Mouse (Mus musculus) embryonic facial prominence, embryonic 13.5 days (tissue): ENCODE data around the gene Clec16a. TPM values are rescaled to one million over a fixed set of nuclear protein-coding genes. Genes with fewer than 3 reads are reported as not detected.

Experiments
- ATAC-seq: fragments of 200-750 bp; cut with Nextera tagmentation; 2 replicates; pipeline ENCODE4 v1.8.0; 2017; ENCODE audit warnings: low read depth; ENCODE audit not compliant: insufficient number of reproducible peaks, insufficient read depth, low FRiP score, low TSS enrichment
- H3K27ac ChIP-seq: fragments of 300-500 bp; sonication (generic); 2 replicates; pipeline ENCODE4 v1.5.1; 2015; ENCODE audit warnings: moderate library complexity, mild to moderate bottlenecking, inconsistent platforms
- H3K27me3 ChIP-seq: fragments of 300-500 bp; sonication (generic); 2 replicates; pipeline ENCODE4 v1.6.1; 2015; ENCODE audit warnings: mild to moderate bottlenecking, inconsistent platforms
- H3K36me3 ChIP-seq: fragments of 300-500 bp; sonication (generic); 2 replicates; pipeline ENCODE4 v1.6.1; 2015; ENCODE audit warnings: mild to moderate bottlenecking, inconsistent platforms
- H3K4me1 ChIP-seq: fragments of 300-500 bp; sonication (generic); 2 replicates; pipeline ENCODE4 v1.6.1; 2015; ENCODE audit warnings: inconsistent platforms
- H3K4me2 ChIP-seq: fragments of 300-500 bp; sonication (generic); 2 replicates; pipeline ENCODE4 v1.6.1; 2015; ENCODE audit warnings: moderate library complexity, mild to moderate bottlenecking, inconsistent platforms
- H3K4me3 ChIP-seq: fragments of 300-500 bp; sonication (generic); 2 replicates; pipeline ENCODE4 v1.5.1; 2015; ENCODE audit warnings: mild to moderate bottlenecking, inconsistent platforms
- H3K9ac ChIP-seq: fragments of 300-500 bp; sonication (generic); 2 replicates; pipeline ENCODE4 v1.6.1; 2015; ENCODE audit warnings: mild to moderate bottlenecking, inconsistent platforms
- H3K9me3 ChIP-seq: fragments of 300-500 bp; sonication (generic); 2 replicates; pipeline ENCODE4 v1.6.1; 2016; ENCODE audit warnings: inconsistent platforms
- WGBS: fragments of 180-500 bp; shearing (Covaris S2); methylation state at CpG from one replicate; pipeline ENCODE4 v1.1.7; 2015; ENCODE audit warnings: mixed read lengths; 5-methylcytosine and 5-hydroxymethylcytosine counted together
- polyA plus RNA-seq: library from polyadenylated mRNA; unstranded; fragments of >200 nt; fragmentation: Nextera tagmentation; extraction: Ambion mirVana; gene quantifications from 2 replicates; pipeline ENCODE4 v1.2.1, GENCODE M21; 2015

The Clec16a gene
- polyA plus RNA-seq, 1 experiment from 2014 or later: 42.0 TPM

GRCm38 (mm10) chr16:10761182-10761581 lies 216.0 kb downstream of the Clec16a start:
- Histone ChIP-seq H3K36me3 (no peaks in the 10 kb centered on the region), H3K4me1 (no peaks in the 10 kb centered on the region), H3K4me2 (no peak overlapping the region), H3K9me3 (no peaks in the 10 kb centered on the region), H3K27me3 (no peaks in the 10 kb centered on the region), H3K4me3 (no peak overlapping the region), H3K9ac (no peak overlapping the region), H3K27ac (no peak overlapping the region)
- WGBS: 56% methylated on average over 8 of the region's 8 CpGs
- ATAC-seq: no peak

- Histone ChIP-seq H3K27me3 (no peaks in the 10 kb centered on the region), H3K4me1 (no peaks in the 10 kb centered on the region), H3K4me3 (no peak overlapping the region), H3K9me3 (no peaks in the 10 kb centered on the region), H3K4me2 (no peak overlapping the region), H3K27ac (no peak overlapping the region), H3K36me3 (no peaks in the 10 kb centered on the region), H3K9ac (no peak overlapping the region)
- 75% methylated on average over 5 of the region's 5 CpGs for WGBS
- no peak for ATAC-seq
Observed at GRCm38 (mm10) chr16:10762569-10763180, 217.5 kb downstream of the Clec16a start.

GRCm38 (mm10) chr16:10763540-10764264 lies 218.6 kb downstream of the Clec16a start:
- ATAC-seq: no peak

GRCm38 (mm10) chr16:10764323-10764722 lies 219.2 kb downstream of the Clec16a start:
- H3K4me1 ChIP-seq: peaks cover 4% of the 10 kb centered on the region; the same call in 1 of the 2 replicates
- no peak overlapping the region for H3K4me3 ChIP-seq
- H3K9ac ChIP-seq: no peak overlapping the region
- no peaks in the 10 kb centered on the region for H3K27me3 ChIP-seq
- no peak overlapping the region for H3K27ac ChIP-seq
- WGBS: 65% methylated on average over 2 of the region's 2 CpGs
- no peak overlapping the region for H3K4me2 ChIP-seq
- H3K36me3 ChIP-seq: no peaks in the 10 kb centered on the region
- no peaks in the 10 kb centered on the region for H3K9me3 ChIP-seq
- ATAC-seq: no peak

More at GRCm38 (mm10) chr16:10763540-10764264, 218.6 kb downstream of the Clec16a start:
- no peaks in the 10 kb centered on the region for H3K9me3 ChIP-seq
- no peak overlapping the region for H3K27ac ChIP-seq
- H3K9ac ChIP-seq: no peak overlapping the region
- WGBS: 60% methylated on average over 6 of the region's 6 CpGs
- no peaks in the 10 kb centered on the region for H3K36me3 ChIP-seq
- H3K4me3 ChIP-seq: no peak overlapping the region
- no peak overlapping the region for H3K4me2 ChIP-seq
- no peaks in the 10 kb centered on the region for H3K27me3 ChIP-seq
- H3K4me1 ChIP-seq: peaks cover 2% of the 10 kb centered on the region; the same call in 1 of the 2 replicates

- Histone ChIP-seq H3K4me1 (peaks cover 19% of the 10 kb centered on the region), H3K27me3 (no peaks in the 10 kb centered on the region), H3K27ac (no peak overlapping the region), H3K9me3 (no peaks in the 10 kb centered on the region), H3K9ac (no peak overlapping the region), H3K4me3 (no peak overlapping the region), H3K4me2 (no peak overlapping the region), H3K36me3 (no peaks in the 10 kb centered on the region)
- WGBS: 35% methylated on average over 4 of the region's 4 CpGs
- no peak for ATAC-seq
Observed at GRCm38 (mm10) chr16:10767158-10767557, 222.0 kb downstream of the Clec16a start.

- H3K27ac ChIP-seq: no peak overlapping the region
- H3K4me2 ChIP-seq: no peak overlapping the region
- peaks cover 19% of the 10 kb centered on the region for H3K4me1 ChIP-seq
- H3K9ac ChIP-seq: no peak overlapping the region
- no peaks in the 10 kb centered on the region for H3K9me3 ChIP-seq
- H3K27me3 ChIP-seq: no peaks in the 10 kb centered on the region
- no peak for ATAC-seq
- 44% methylated on average over 9 of the region's 9 CpGs for WGBS
- no peak overlapping the region for H3K4me3 ChIP-seq
- no peaks in the 10 kb centered on the region for H3K36me3 ChIP-seq
Observed at GRCm38 (mm10) chr16:10768821-10769220, 223.7 kb downstream of the Clec16a start.

- no peak overlapping the region for H3K27ac ChIP-seq
- 30% methylated on average over 2 of the region's 2 CpGs for WGBS
- no peak overlapping the region for H3K4me2 ChIP-seq
- peaks cover 19% of the 10 kb centered on the region for H3K4me1 ChIP-seq
- no peaks in the 10 kb centered on the region for H3K36me3 ChIP-seq
- H3K9me3 ChIP-seq: no peaks in the 10 kb centered on the region
- H3K9ac ChIP-seq: no peak overlapping the region
- no peaks in the 10 kb centered on the region for H3K27me3 ChIP-seq
- H3K4me3 ChIP-seq: no peak overlapping the region
- ATAC-seq: no peak
Observed at GRCm38 (mm10) chr16:10769661-10770060, 224.5 kb downstream of the Clec16a start.

GRCm38 (mm10) chr16:10770531-10771325 lies 225.6 kb downstream of the Clec16a start:
- Histone ChIP-seq H3K9ac (no peak overlapping the region), H3K4me1 (peaks cover 19% of the 10 kb centered on the region), H3K4me2 (no peak overlapping the region), H3K27me3 (no peaks in the 10 kb centered on the region), H3K4me3 (no peak overlapping the region), H3K36me3 (no peaks in the 10 kb centered on the region), H3K27ac (0 out of 2 replicates have a peak overlapping the region, but pooled peaks have one; percentile 39), H3K9me3 (no peaks in the 10 kb centered on the region)
- no peak for ATAC-seq
- WGBS: 38% methylated on average over 4 of the region's 4 CpGs

GRCm38 (mm10) chr16:10771769-10772510 lies 226.8 kb downstream of the Clec16a start:
- WGBS: 62% methylated on average over 19 of the region's 19 CpGs
- Histone ChIP-seq H3K4me3 (no peak overlapping the region), H3K27ac (no peak overlapping the region), H3K4me2 (no peak overlapping the region), H3K9me3 (no peaks in the 10 kb centered on the region), H3K27me3 (no peaks in the 10 kb centered on the region), H3K9ac (no peak overlapping the region), H3K36me3 (no peaks in the 10 kb centered on the region), H3K4me1 (peaks cover 19% of the 10 kb centered on the region)
- ATAC-seq: no peak

- 62% methylated on average over 8 of the region's 8 CpGs for WGBS
- no peak overlapping the region for H3K4me3 ChIP-seq
- no peak overlapping the region for H3K9ac ChIP-seq
- no peaks in the 10 kb centered on the region for H3K9me3 ChIP-seq
- no peak for ATAC-seq
- no peaks in the 10 kb centered on the region for H3K36me3 ChIP-seq
- peaks cover 18% of the 10 kb centered on the region for H3K4me1 ChIP-seq
- H3K27me3 ChIP-seq: no peaks in the 10 kb centered on the region
- no peak overlapping the region for H3K4me2 ChIP-seq
- no peak overlapping the region for H3K27ac ChIP-seq
Observed at GRCm38 (mm10) chr16:10773543-10773942, 228.4 kb downstream of the Clec16a start.

- no peak overlapping the region for H3K9ac ChIP-seq
- H3K27ac ChIP-seq: no peak overlapping the region
- H3K36me3 ChIP-seq: no peaks in the 10 kb centered on the region
- H3K4me2 ChIP-seq: no peak overlapping the region
- no peak for ATAC-seq
- no peak overlapping the region for H3K4me3 ChIP-seq
- WGBS: 78% methylated on average over 4 of the region's 4 CpGs
- H3K9me3 ChIP-seq: no peaks in the 10 kb centered on the region
- H3K27me3 ChIP-seq: no peaks in the 10 kb centered on the region
- peaks cover 11% of the 10 kb centered on the region for H3K4me1 ChIP-seq
Observed at GRCm38 (mm10) chr16:10774726-10775125, 229.6 kb downstream of the Clec16a start.
